Mouse (Mus musculus): ENCODE results near the gene Gm11758.
"Not testable (repeated sequence)": the region's sequence is repeated elsewhere in the genome, so short reads cannot be mapped to it uniquely, and the experiment has no call there.

The Gm11758 gene

GRCm38 (mm10) chr4:73876166-73876565 is at the start of gene Gm11758:
TSS of gene Gm11758 (minus strand) at chr4:73876266.
- not testable (repeated sequence) for DNase-seq (ENCODE audit: low read depth, low spot score)

GRCm38 (mm10) chr4:73920660-73921059 is 44.6 kb upstream of the Gm11758 start, which contains the start of gene Gm11756:
TSS of gene Gm11756 (minus strand) at chr4:73920760.
- not testable (repeated sequence) for DNase-seq (ENCODE audit: low read depth, low spot score)

GRCm38 (mm10) chr4:73905853-73906252 is 29.8 kb upstream of the Gm11758 start, which contains the start of gene Gm13871:
TSS of gene Gm13871 (minus strand) at chr4:73905953.
- not testable (repeated sequence) for DNase-seq (ENCODE audit: low read depth, low spot score)

- DNase-seq (ENCODE audit: low read depth, low spot score) = not testable (repeated sequence)
Measured at GRCm38 (mm10) chr4:73891012-73891411, 14.9 kb upstream of the Gm11758 start, which contains the start of gene Gm11757. TSS of gene Gm11757 (minus strand) at chr4:73891112.

- no peak for DNase-seq (ENCODE audit: low read depth, low spot score)
Measured at GRCm38 (mm10) chr4:73826587-73826986, 49.5 kb downstream of the Gm11758 start.

All from WW6 (cell line).